Mouse (Mus musculus) cerebellum, postnatal 25 days (tissue): ENCODE measurements around the gene Pld4.
A peak's percentile ranks its signal among the peaks of the same experiment; 100 is the strongest.

ENCODE experiments used
- DNase-seq, 2 experiments: peaks; one replicate each; pipeline ENCODE4 v3.0.0; 2021; ENCODE audit warnings: mixed read lengths in 2 of 2

Pld4 gene

DNA sequence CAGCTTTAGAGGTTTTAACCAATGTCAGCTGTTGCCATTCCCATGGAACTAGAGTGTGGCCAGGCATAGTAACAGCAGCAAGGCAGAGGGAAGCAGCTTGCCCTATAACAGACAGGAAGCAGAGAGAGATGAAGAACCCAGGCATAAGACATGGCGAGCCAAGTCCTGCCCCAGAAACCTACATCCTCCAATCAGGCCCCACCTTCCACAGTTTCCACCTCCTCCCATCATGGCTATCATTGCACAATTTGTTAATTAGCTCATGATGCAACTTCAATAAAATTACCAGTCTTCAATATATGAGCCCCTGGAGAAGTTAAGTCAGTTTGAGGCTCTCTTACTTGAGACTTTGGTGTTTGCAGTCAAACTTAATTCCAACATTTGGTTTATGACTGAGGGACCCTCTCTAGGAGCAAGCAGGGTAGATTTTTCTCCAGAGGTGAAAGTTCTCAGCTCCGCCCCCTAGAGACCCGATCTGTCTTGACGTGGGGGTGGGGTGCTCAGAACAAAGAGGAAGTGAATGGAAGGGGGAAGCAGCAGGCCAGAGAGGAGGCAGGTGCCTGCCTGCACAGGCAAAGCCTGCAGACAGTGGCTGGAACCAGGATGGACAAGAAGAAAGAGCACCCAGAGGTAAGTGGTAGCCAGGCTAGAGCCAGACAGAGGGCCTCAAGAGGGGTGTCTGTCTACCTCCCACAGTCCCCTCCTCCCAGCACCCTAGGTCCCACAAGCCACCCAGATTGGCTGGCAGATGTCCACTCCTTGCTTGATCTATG, at the start of gene Pld4:
Gene Pld4 (plus strand): TSS at position 502 of the 773 bp plus-strand sequence.
- peak in 1 of 2 experiments; percentile 2 for DNase-seq

DNA sequence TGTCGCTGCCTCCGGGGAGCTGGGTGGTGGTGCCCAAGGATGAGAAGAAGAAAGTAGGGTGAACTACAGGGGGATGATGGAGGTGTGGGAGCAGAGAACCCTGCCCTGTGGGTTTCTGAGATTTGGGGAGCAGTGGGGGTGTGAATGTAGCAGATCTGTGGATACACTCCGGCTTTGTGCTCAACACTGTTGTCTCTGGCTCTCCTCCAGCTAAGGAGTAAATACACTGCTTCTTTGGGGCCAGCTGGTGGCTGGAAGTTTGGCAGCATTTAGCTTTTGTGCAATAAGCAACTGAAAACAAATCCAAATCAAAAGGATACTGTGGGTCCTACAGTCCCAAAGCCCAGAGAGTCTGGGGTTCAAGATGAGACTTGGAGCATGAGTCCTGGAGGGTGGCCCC, 46.5 kb upstream of the Pld4 start:
- DNase-seq, result peak; percentile 37 to 49

- DNase-seq, result peak; percentile 46 to 70
Measured at GRCm38 (mm10) chr12:112717140-112717539, 43.3 kb upstream of the Pld4 start.

DNA sequence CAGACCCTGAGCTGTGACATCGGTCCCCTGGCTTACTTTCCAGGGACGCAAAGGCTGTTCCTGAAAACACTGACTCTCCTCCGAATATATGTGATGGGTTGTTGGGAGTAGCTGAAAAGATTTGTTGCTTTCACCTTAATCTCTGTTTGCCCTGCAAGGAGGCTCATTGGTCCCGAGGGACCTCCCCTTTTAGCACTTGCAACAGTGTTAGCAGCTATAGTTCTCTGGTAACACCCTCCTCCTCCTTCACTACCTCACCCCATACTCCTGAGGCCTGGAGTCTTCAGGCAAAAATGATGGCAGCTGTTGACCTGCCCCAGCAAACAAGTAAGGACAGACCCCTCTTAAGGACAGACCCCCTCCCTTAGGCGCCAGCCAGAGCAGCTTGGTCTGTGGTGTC, 41.5 kb upstream of the Pld4 start:
- DNase-seq, result no peak

- DNase-seq, result no peak
Measured at GRCm38 (mm10) chr12:112720216-112720615, 40.2 kb upstream of the Pld4 start, which contains the start of gene Cep170b. TSS of gene Cep170b (plus strand) at chr12:112720455.

DNA sequence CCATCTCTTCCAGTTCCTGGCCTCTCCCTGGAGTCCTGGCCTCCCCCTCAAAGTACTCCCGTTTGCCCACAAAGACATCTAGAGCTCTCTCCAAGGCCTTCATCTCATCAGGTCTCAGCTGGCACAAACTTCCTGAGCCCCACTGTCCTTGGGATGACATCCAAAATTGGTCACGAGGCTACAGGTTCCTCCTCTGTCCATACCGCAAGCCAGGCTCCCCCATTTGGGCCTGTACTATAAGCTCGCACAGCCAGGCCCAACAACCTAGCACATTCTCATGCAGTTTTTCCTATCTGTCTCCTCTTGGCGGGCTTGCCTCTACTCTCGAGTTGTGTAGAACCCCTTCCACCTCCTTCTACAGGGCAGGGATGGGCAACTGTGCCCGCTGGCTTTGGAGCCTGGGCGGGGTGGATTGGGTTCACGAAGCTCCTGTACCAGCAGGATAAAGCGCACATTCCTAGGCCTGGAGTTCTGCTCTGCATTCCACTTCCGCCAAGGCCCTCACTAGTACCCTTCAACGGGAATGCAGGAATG, 39.5 kb upstream of the Pld4 start:
- peak in 1 of 2 experiments; percentile 46 for DNase-seq

- peak in 1 of 2 experiments; percentile 91 for DNase-seq
Measured at GRCm38 (mm10) chr12:112721424-112722239, 38.8 kb upstream of the Pld4 start.

DNA sequence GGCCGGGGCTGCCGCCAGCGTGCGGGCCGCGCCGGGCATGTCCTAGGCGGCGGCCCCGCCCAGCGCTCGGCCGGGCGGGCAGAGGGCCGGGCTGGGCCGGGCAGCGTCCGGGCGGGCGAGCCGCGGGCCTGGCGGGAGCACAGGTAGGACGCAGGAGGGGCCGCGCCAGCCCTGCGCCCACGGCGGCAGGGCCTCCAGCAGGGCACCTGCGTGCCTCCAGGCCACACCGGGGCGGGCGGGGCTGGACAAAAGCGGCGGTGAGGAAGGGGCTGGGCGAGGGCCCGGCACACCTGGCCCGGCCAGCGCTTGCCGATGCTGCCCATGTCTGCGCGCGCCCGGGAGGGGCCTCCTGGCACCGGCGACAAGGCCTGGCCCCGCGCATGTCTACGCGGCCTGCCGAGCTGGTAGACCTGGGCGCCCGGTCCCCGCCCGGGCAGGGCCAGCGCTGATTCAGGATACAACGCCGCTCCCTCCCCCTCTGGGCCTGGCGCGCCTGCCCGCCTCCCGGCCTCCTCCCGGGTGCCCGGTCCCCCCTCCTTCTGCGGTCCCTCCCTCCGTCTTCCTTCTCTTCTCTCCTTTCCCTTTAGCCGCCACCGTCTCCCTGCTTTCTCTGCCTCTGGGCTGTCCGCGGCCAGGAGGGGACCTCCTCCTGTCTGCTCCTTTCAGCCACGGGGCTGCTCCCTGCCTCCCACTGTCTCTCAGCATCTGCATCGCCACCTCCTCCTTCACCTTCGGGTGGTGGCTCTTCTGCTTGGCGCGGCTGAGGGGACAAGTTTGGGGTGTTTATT, 38.0 kb upstream of the Pld4 start:
- peak; percentile 80 to 84 for DNase-seq

DNA sequence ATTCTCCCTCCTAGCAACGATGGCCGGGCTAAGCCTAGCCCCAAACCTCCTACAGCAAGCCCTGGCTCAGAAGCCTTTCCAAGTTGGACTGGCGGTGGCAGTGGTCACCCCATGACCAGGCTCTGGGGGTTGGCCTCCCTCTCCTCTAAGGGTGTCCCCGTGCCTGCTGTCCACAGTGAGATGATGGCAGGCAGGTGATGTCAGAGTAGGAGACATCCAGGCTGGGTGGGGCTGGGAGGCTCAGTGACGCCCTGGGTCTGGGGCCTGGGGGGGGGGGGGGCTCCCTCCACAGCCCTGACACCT, 37.5 kb upstream of the Pld4 start:
- peak in 1 of 2 experiments; percentile 52 for DNase-seq

DNA sequence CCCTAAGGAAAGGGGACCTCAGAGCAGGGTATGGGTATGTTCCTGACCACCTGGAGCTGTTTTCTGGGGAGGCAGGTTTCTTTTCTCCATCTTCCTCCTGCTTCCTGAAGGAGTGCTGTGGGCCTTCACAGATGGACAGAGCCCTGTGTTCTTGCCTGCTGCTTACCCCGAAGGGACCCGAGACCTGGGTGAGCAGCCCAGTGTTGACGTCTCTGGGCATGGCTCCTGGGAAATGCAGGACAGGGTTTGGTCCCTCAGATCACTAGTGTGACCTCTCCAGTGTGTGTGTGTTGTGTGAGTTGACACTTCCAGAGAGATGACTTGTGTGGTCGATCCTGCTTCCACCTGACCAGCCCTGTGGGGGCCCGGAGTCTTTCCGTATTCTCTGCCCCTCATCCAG, 37.0 kb upstream of the Pld4 start:
- peak in 1 of 2 experiments; percentile 21 for DNase-seq

DNA sequence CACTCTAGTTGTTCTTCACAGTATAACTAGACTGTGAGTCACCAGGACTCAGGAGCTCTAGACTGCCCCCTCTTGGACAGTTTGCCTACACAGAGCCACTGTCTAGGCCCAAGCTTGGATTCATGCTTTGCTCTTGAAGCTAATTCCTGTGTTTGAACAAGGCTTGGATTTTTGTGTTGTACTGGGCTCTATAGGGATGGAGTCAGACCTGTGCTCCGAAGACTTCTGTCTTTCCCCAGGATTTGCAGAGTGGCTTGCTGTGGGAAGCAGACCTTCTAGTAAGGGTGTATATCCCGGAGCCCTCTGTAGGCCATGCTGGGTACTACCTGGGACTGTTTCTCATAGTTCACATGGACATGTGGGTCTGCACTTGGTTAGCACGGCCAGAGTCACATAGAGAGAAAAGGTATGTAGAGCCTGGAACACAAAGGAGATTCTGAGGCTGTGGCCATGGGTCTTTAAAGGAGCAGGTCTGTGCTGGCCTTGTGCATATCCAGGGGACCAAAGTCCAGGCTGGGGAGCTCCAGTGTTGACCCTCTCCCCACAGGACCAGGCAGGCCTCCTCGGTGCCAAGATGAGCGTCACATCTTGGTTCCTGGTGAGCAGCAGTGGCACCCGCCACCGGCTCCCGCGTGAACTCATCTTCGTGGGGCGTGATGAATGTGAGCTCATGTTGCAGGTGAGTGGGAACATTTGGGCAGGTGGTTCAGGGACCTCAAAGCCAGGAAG, 36.2 kb upstream of the Pld4 start:
- peak; percentile 85 to 90 for DNase-seq

- DNase-seq, result peak in 1 of 2 experiments; percentile 45
Measured at GRCm38 (mm10) chr12:112727801-112728200, 32.7 kb upstream of the Pld4 start.

DNA sequence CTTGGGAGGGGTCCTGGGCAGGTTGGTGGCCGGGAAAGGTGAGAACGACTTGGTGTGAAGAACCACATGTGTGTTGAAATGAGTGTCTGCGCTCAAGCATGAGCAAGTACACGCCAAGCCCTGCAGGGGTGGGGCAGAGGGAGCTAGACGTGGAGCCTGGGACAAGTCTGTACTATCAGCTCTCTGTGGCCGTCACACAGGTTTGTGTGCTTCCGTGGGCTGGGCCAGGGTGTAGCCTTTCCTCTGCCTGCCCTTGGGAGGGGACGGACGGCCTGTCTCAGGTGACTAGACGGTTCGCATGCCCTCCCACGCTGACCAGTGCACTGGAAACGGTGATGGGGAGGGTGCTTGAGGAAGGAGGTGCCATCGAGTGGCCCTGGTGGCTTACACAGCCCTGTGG, 29.6 kb upstream of the Pld4 start:
- DNase-seq, result peak in 1 of 2 experiments; percentile 7

GRCm38 (mm10) chr12:112732591-112732990, 27.9 kb upstream of the Pld4 start:
- peak; percentile 51 to 65 for DNase-seq

DNA sequence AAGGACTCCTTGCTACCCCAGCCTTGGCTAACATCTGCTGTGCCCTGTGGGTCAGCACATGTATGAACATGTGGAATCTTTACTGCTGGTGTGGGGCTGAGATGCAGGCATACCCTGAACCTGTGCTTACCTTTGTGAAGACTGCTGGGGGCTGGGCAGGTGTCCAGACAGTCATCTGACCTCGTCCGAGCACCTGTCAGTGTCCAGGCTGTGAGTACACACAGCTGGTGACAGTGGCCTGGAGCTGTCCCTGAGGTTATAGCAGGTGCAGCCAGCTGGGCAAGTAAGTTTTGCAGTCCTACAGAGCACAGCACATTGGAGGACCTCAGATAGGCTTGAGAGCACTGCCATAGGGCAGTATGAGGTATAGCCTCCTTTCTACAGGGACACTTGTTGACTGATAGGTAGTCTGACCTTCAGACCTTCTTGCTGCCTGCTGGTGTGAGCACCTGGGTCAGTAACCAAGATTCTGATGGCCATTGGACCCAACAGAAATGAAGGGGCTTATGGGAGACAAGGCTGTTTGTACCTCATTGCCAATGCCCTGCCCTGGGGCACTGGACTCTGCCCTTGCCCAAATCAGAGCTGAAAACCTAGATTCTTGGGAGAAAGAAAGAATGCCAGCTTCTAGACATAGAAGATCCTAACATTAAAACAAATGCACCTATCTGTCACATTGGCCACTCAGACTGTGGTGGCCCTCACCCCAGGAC, 26.2 kb upstream of the Pld4 start:
- DNase-seq, result peak; percentile 27 to 49

GRCm38 (mm10) chr12:112734881-112735655, 25.4 kb upstream of the Pld4 start:
- peak; percentile 27 to 53 for DNase-seq

DNA sequence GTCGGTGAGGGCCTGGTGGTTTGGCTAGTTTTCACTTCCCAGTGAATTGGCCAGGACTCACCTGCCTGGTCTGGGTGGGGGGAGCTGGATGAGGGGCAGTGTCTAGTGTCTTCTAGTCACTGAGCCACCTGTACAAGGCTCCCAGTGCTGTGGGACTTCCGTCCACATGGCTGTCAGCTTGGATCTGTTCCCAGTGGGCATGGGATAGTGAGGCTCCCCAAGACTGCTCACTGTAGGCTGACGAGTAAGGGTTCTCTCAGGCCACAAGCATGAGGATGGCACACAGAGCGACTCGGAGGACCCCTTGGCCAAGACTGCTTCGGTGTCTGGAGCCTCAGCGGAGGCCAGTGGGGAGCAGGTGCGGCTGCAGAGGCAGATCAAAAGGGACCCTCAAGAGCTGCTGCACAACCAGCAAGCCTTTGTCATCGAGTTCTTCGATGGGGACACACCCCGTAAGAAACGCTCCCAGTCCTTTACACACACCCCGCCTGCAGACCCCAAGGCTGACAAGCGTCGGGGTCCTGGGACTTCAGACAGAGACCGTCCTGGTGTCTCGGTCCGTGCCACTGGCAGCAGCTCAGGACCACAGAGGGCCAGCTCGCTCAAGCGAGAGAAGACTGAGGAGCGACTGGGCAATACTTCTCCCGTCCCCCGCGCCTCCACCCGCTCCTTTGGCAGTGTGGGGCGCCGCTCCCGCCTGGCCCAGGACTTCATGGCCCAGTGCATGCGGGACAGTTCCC, 24.4 kb upstream of the Pld4 start:
- DNase-seq, result peak; percentile 69 to 75

GRCm38 (mm10) chr12:112736636-112736925, 23.9 kb upstream of the Pld4 start:
- no peak for DNase-seq

- peak in 1 of 2 experiments; percentile 37 for DNase-seq
Measured at GRCm38 (mm10) chr12:112737081-112737480, 23.4 kb upstream of the Pld4 start.

- peak; percentile 97 to 98 for DNase-seq
Measured at GRCm38 (mm10) chr12:112737761-112738160, 22.7 kb upstream of the Pld4 start.
